Mouse (Mus musculus) cortical plate, adult 2 months (tissue): ENCODE data around the gene Spon1. TPM values are rescaled to one million over a fixed set of nuclear protein-coding genes. Genes with fewer than 3 reads are reported as not detected.

Source experiments
- H3K27ac ChIP-seq: fragments of 200-500 bp; 2 replicates; pipeline ENCODE4 v1.5.1; 2012; ENCODE audit warnings: low read length, control low read depth, inconsistent platforms; ENCODE audit not compliant: insufficient read depth
- H3K4me1 ChIP-seq: fragments of 200-500 bp; 2 replicates; pipeline ENCODE4 v1.6.1; 2011; ENCODE audit warnings: low read length; ENCODE audit not compliant: control insufficient read depth, insufficient read depth
- H3K4me3 ChIP-seq: fragments of 200-500 bp; 2 replicates; pipeline ENCODE4 v1.5.1; 2011; ENCODE audit warnings: mild to moderate bottlenecking, low read length, control low read depth; ENCODE audit not compliant: insufficient read depth
- CTCF ChIP-seq: fragments of 200-500 bp; IDR thresholded peaks from 2 replicates; pipeline ENCODE4 v1.5.1; 2011; ENCODE audit warnings: mild to moderate bottlenecking, control low read depth, low read length; ENCODE audit not compliant: insufficient read depth; ENCODE audit errors: extremely low read depth
- POLR2A ChIP-seq: fragments of 200-500 bp; IDR thresholded peaks from 2 replicates; pipeline ENCODE4 v1.6.1; 2011; ENCODE audit warnings: mild to moderate bottlenecking, low read length, control low read depth; ENCODE audit not compliant: insufficient read depth; ENCODE audit errors: extremely low read depth
- polyA plus RNA-seq: library from polyadenylated mRNA; depleted of rRNA; stranded (reverse); fragments of >200 nt; gene quantifications from 2 replicates; pipeline ENCODE4 v1.2.3, GENCODE M21; 2012

Gene Spon1
- polyA plus RNA-seq, 1 experiment, result 21.5 TPM

DNA sequence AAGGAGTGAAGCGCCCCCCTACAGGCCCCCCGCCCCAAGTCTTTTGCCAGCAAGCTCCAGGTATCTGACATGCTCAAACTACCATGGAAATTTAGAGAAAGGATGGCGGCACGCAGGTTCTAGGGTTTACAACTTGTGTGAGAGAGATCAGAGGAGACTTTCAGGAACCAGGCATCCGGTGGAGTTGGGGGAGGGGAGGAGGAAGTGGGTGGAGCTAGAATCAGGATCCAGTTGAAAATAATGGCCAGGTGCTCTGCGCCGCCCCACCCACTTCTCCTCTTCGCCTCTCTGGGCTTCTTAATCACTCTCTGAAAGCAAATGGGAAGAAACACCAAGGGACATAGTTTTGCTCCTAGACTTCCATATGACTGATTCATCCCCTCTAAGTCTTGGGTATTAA, 7.6 kb downstream of the Spon1 start:
- no peak overlapping the region for H3K4me3 ChIP-seq
- TF ChIP-seq POLR2A, result no peak
- no peak for TF ChIP-seq CTCF
- H3K27ac ChIP-seq, result no peak overlapping the region
- H3K4me1 ChIP-seq, result no peaks in the 10 kb centered on the region

DNA sequence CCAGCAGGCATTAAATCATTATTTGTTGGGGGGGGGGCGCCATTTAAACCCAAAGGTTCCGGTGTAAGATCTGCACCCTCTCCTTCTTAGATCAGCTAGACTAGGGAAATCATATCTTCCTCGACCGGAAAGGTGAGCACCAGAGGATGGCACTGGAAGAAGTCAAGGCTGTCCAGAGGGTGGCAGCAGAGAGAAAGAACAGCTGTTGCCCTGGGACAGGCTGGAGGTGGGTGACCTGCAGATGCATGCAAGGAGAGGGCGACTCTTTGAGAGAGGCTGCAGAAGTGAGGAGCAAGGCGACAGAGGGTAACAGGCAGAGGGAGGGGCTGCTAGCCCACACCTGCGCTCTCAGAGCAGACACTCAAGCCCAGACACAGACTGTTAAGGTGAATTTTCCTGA, 8.2 kb downstream of the Spon1 start:
- Histone ChIP-seq H3K4me1 (no peaks in the 10 kb centered on the region), H3K27ac (no peak overlapping the region), H3K4me3 (no peak overlapping the region)
- TF ChIP-seq POLR2A (no peak), CTCF (peak; percentile 62)

DNA sequence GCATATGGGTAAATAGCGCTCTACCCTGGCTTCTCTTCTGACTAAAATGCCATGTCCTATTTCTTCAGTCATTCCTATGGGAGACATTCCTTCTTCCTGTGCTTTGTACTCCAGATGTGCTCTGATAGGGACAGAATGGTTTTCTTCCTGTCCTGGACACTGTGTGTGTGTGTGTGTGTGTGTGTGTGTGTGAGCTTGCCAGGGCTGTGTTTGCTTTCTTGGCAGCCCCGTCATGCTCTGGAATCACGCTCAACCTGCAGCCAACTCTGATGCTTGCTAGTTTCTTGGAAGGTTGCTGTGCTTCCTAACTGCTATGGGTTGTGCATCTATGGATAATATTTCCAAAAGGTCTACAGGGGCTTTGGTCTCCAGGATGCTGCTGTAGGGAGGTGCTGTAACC, 9.1 kb downstream of the Spon1 start:
- Histone ChIP-seq H3K27ac (no peak overlapping the region), H3K4me1 (no peaks in the 10 kb centered on the region)
- TF ChIP-seq POLR2A (no peak), CTCF (no peak)

DNA sequence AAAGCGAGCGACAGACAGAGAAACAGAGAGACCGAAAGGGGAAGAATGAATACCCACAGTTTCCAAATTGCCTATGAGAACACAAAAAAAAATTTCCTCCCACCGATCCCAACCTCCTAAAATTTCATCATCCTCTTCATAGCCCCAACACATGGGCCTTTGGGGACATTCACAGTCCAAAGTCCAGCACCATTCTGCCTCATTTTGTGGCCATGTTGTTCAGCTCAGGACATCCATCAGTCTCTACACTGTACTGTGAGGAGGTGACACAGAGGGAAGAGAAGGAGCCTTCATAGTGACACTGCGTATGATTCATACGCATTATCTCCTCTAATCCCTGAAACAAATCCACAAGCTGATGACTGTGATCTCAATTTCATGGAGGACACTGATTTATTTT, 12.7 kb downstream of the Spon1 start:
- no peak for TF ChIP-seq POLR2A
- TF ChIP-seq CTCF, result no peak
- H3K4me3 ChIP-seq, result no peak overlapping the region
- H3K4me1 ChIP-seq, result no peaks in the 10 kb centered on the region
- no peak overlapping the region for H3K27ac ChIP-seq

More for the DNA sequence above, 9.1 kb downstream of the Spon1 start:
- no peak overlapping the region for H3K4me3 ChIP-seq

DNA sequence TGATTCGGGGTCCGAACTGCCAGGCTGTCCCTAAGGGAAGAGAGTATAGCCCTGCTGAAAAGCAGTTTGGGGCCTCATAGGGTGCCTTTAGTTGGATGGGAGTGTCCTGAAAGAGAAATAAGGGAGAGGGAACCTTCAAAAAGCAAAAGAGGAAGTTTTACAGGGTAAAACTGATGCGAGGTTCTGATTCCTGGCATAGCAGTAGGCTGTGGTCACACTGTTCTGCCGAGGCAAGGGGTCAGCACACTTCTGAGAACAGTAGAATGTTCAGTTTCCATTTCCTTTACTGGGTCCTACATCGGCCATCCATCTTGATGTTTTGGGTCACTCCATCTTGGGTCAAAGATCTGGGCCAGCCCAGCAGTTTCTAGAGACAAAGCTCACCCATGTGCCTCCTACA, 14.5 kb downstream of the Spon1 start:
- H3K4me3 ChIP-seq, result no peak overlapping the region
- no peaks in the 10 kb centered on the region for H3K4me1 ChIP-seq
- H3K27ac ChIP-seq, result no peak overlapping the region
- TF ChIP-seq CTCF (no peak), POLR2A (no peak)

DNA sequence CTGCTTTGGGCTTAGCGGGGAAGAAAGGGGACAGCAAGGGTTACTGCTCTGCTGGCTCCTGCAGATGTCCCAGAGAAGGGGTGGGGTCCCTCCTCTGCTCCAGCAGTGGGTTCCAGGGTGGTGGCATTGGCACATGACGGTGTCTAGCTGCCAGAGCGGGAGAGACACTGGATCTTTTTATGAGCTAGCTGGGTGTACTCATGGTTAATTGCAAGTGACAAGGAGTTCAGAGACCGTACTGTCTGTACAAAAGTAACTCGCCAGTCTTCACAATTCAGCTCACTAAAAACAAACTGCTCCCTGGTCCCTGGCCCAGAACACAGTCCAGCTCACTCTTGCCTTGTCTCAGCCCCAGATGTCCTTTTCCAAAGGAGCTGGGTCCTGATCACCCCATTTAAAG, 26.2 kb downstream of the Spon1 start:
- TF ChIP-seq CTCF, result no peak
- no peak for TF ChIP-seq POLR2A
- H3K4me3 ChIP-seq, result no peak overlapping the region
- H3K4me1 ChIP-seq, result peaks cover 1% of the 10 kb centered on the region
- H3K27ac ChIP-seq, result no peak overlapping the region

DNA sequence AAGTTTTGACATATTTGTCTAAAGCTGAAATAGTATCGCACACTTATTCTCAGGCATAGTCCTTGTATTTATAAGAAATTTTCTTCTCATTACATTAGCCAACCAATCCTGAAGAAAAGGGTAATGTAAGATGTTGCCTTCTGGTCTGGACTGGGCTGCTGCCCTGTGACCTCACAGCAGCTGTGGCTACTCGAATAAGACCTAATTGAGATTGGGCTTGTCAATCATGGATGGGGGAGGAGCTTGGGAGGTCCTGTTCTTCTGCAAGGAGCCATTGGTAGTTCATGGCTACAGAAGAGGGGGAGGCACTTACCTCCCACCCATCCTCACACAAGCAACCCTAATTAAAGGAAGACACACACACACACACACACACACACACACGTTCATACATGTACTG, 27.1 kb downstream of the Spon1 start:
- no peak overlapping the region for H3K4me3 ChIP-seq
- TF ChIP-seq POLR2A (no peak), CTCF (no peak)
- no peak overlapping the region for H3K27ac ChIP-seq
- peaks cover 1% of the 10 kb centered on the region for H3K4me1 ChIP-seq

DNA sequence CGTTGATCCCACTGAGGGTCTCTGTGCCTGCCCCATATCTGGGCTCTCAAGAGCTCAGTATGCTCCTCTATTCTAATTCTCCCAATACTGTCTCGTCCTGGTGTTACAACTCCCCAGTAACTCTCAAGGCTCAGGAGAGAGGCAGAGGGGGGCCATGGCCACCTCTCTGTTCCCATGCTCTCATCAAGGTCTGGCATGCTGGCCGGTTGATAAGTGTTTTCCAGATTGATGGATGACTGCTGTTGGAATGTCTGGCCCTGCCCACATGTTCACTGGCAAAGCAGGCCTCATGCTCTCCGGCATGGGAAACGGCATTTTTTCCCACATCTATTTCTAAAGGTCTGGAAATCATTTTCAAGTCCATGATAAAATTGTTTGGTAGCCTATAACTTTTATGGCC, 29.4 kb downstream of the Spon1 start:
- H3K4me3 ChIP-seq, result no peak overlapping the region
- H3K27ac ChIP-seq, result no peak overlapping the region
- peaks cover 7% of the 10 kb centered on the region for H3K4me1 ChIP-seq
- TF ChIP-seq POLR2A (no peak), CTCF (no peak)

DNA sequence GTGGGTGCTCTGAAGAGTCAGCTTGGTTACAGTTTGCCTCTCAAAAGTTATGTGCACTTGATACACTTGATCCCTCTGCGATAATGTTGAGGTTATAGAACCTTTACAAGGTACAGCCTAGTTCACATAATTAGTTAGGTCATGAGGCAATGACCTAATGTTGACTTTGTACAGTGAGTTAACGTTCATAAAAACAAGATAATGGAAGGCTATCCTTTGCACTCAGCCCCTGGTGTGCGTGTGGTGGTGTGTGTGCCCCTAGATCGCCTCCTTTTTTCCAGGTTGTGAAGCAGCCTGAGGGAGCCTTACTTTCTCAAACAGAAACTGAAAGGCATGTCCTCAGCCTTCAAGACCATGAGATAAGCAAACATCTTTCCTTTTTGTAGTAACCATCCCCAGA, 31.3 kb downstream of the Spon1 start:
- Histone ChIP-seq H3K4me3 (no peak overlapping the region), H3K4me1 (peaks cover 7% of the 10 kb centered on the region), H3K27ac (no peak overlapping the region)
- TF ChIP-seq CTCF (no peak), POLR2A (no peak)

DNA sequence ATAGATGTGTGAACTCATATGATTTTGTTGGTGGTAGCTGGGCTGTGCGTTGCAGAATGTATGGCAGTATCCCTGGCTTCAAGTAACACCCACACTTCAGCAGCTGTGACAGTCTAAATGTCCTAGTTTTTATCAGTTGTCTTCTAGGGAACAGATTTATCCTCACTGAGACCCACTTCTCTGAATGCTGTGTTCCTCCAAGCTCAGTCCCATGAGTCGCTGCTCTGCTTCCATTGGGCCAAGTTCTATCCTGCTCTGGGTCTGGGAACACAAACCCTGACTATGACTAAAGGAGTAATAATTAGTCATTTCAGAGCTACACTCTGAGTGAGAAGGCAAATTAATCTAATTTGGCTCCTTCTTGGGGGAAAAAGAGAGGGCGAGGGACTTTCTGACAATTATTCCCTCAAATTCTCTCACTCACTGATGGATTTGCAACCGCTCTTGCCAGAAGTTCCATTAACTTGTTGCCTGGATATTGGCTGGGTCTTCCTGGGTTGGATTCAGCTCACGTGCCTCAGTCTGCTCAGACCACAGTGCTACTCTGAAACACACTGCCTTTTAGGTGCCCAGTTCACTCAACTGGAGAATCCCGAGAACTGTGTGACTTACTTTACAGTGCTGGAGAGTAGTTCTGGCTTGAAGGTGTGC, 32.9 kb downstream of the Spon1 start:
- Histone ChIP-seq H3K27ac (0 out of 2 replicates have a peak overlapping the region, but pooled peaks have one; percentile 8), H3K4me3 (no peak overlapping the region), H3K4me1 (peaks cover 6% of the 10 kb centered on the region)
- no peak for TF ChIP-seq POLR2A
- no peak for TF ChIP-seq CTCF
